Mouse (Mus musculus) left cerebral cortex, postnatal 14 days (tissue): Measurements from ENCODE around the gene Defb23. TPM values are rescaled to one million over a fixed set of nuclear protein-coding genes. Genes with fewer than 3 reads are reported as not detected.

ENCODE experiments used
- total RNA-seq, 2 experiments: library from RNA; stranded (reverse); gene quantifications; 2 replicates each; pipeline ENCODE4 v1.2.3; 2021

The Defb23 gene
- total RNA-seq, 2 experiments from 2014 or later = not detected

Other genes with a start within 250 kb of the Defb23 start
- gene Csnk2a1, start 237.8 kb downstream of the Defb23 start, total RNA-seq = 100 to 1,000 TPM; 107 TPM
- 10 to 100 TPM; 50.1 to 54.8 TPM for gene Tbc1d20, start 170.8 kb downstream of the Defb23 start, total RNA-seq
- gene Rbck1, start 132.0 kb downstream of the Defb23 start, total RNA-seq = 100 to 1,000 TPM; 107 to 116 TPM
- gene Trib3, start 120.6 kb downstream of the Defb23 start, total RNA-seq = under 1 TPM; 0.34 to 0.99 TPM
- 10 to 100 TPM; 38.3 to 57.6 TPM for gene Nrsn2, start 88.0 kb downstream of the Defb23 start, total RNA-seq
- gene Sox12, start 66.6 kb downstream of the Defb23 start, total RNA-seq = 10 to 100 TPM; 17.9 to 22.0 TPM
- 10 to 100 TPM in 1 of 2 experiments, 1 to 10 TPM in 1; 8.7 to 11.9 TPM for gene Zcchc3, start 49.6 kb downstream of the Defb23 start, total RNA-seq
- gene 6820408C15Rik, start 49.0 kb downstream of the Defb23 start, total RNA-seq = 1 to 10 TPM; 3.1 to 3.3 TPM
- not detected for gene Defb20, start 12.4 kb upstream of the Defb23 start, total RNA-seq
- not detected for gene Defb22, start 25.5 kb upstream of the Defb23 start, total RNA-seq
- not detected for gene Defb26, start 47.1 kb upstream of the Defb23 start, total RNA-seq
- gene Defb28, start 53.6 kb upstream of the Defb23 start, total RNA-seq = not detected
- not detected for gene Defb29, start 75.5 kb upstream of the Defb23 start, total RNA-seq
- not detected for gene Gm17416, start 104.7 kb upstream of the Defb23 start, total RNA-seq
- not detected for gene Defb21, start 108.1 kb upstream of the Defb23 start, total RNA-seq
- not detected for gene Defb19, start 115.7 kb upstream of the Defb23 start, total RNA-seq
- not detected for gene Defb45, start 134.8 kb upstream of the Defb23 start, total RNA-seq
- gene Defb36, start 139.7 kb upstream of the Defb23 start, total RNA-seq = not detected
- gene Defb25, start 158.4 kb upstream of the Defb23 start, total RNA-seq = not detected
- gene Rem1, start 162.3 kb upstream of the Defb23 start, total RNA-seq = under 1 TPM; 0.90 to 0.99 TPM
- gene H13, start 204.8 kb upstream of the Defb23 start, total RNA-seq = 10 to 100 TPM; 90.8 to 90.9 TPM
- gene Mcts2, start 222.4 kb upstream of the Defb23 start, total RNA-seq = 10 to 100 TPM; 17.9 to 20.4 TPM